Mouse (Mus musculus): ENCODE measurements at regions not wholly inside any gene's neighbourhood (a gene's known extent, or its start where the extent isn't known, plus 50 kb on each side); places are given as distances from the start of the nearest gene placed in this dataset.

DNA sequence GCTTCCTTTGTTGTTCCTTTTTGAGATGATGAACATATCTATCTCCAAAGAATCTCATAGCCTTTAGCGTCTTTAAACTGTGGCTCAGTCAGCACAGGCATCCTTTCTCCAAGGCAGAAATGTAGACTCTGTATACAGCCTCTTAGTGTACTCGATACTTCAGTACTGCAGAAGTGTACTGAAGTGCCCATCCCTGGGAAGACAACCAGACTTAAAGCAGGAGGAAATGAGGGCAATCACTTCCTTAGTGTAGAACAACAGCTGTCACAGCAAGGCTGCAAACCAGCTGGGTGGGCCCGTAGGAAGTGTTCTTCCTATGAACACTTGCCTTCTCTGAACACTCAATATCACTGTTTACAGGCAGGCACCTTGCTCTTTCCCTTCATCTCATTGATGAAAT, 110.5 kb upstream of the Alg10b start:
- H3K9ac ChIP-seq (ENCODE audit: low read depth, low read length), result no peak overlapping the region
- H3K9me3 ChIP-seq (ENCODE audit: control insufficient read depth, low read length), result no peaks in the 10 kb centered on the region
- H3K27ac ChIP-seq (replicated peaks; ENCODE audit: low read depth, low read length), result no peak overlapping the region
- no peak overlapping the region for H3K4me3 ChIP-seq (ENCODE audit: low read depth, low read length)
- H3K4me2 ChIP-seq (ENCODE audit: low read depth, low read length), result no peak overlapping the region
- ATAC-seq (ENCODE audit: low read depth), result no peak
- WGBS, result 67% methylated on average over 3 of the region's 3 CpGs
- H3K4me1 ChIP-seq (ENCODE audit: control insufficient read depth, insufficient read depth, low read length), result no peaks in the 10 kb centered on the region
- H3K27me3 ChIP-seq (replicated peaks; ENCODE audit: control insufficient read depth, insufficient read depth, low read length), result no peaks in the 10 kb centered on the region
- H3K36me3 ChIP-seq (ENCODE audit: control insufficient read depth, insufficient read depth, low read length), result no peaks in the 10 kb centered on the region
- no peak for DNase-seq (ENCODE audit: low spot score)

DNA sequence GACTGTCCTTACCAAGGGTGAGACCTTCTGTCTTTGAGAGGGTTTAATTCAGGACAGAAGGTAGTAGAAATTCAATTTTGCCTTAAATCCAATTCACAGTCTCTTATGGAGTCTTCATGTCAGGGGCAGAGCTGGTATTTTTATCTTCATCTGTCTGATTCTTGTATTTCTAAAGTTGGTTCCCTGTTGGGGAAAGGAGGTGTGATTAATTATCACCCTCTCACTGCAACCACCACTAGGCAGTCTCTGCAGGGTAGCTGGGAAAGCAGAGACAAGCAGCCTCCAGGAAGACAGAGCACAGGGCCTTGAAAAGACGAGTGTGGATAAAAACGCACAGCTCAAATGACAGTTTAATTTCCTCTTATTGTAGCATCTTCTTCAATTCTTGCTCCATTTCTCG, 104.4 kb upstream of the Alg10b start:
- H3K36me3 ChIP-seq (ENCODE audit: control insufficient read depth, insufficient read depth, low read length), result no peaks in the 10 kb centered on the region
- no peak overlapping the region for H3K4me2 ChIP-seq (ENCODE audit: low read depth, low read length)
- no peaks in the 10 kb centered on the region for H3K9me3 ChIP-seq (ENCODE audit: control insufficient read depth, low read length)
- H3K4me3 ChIP-seq (ENCODE audit: low read depth, low read length), result no peak overlapping the region
- WGBS, result 69% methylated on average over 3 of the region's 3 CpGs
- no peak overlapping the region for H3K27ac ChIP-seq (replicated peaks; ENCODE audit: low read depth, low read length)
- no peaks in the 10 kb centered on the region for H3K27me3 ChIP-seq (replicated peaks; ENCODE audit: control insufficient read depth, insufficient read depth, low read length)
- no peak overlapping the region for H3K9ac ChIP-seq (ENCODE audit: low read depth, low read length)
- no peak for ATAC-seq (ENCODE audit: low read depth)
- no peak for DNase-seq (ENCODE audit: low spot score)
- no peaks in the 10 kb centered on the region for H3K4me1 ChIP-seq (ENCODE audit: control insufficient read depth, insufficient read depth, low read length)

DNA sequence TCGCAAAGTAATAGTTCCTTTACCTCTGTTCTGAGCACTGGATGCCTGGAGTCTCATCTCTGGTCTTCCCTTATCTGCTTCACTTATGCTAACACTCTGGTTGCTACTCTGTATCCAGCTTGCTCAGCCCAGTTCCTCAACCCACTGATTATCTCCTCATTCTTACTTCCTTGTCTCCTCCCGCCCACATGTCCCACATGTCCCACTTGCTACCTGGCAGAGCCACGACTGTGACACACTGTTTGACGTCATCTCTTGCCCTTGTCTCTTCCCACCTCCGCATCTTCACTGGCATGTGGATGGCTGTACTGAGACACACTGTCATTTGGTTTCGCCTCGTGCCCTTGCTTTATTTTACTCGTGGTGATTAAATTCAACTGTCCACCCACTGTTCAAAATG, 100.1 kb upstream of the Alg10b start:
- no peaks in the 10 kb centered on the region for H3K9me3 ChIP-seq (ENCODE audit: control insufficient read depth, low read length)
- no peak overlapping the region for H3K4me2 ChIP-seq (ENCODE audit: low read depth, low read length)
- no peak for ATAC-seq (ENCODE audit: low read depth)
- 88% methylated on average over 8 of the region's 8 CpGs for WGBS
- H3K4me3 ChIP-seq (ENCODE audit: low read depth, low read length), result no peak overlapping the region
- H3K4me1 ChIP-seq (ENCODE audit: control insufficient read depth, insufficient read depth, low read length), result no peaks in the 10 kb centered on the region
- H3K27me3 ChIP-seq (replicated peaks; ENCODE audit: control insufficient read depth, insufficient read depth, low read length), result no peaks in the 10 kb centered on the region
- DNase-seq (ENCODE audit: low spot score), result no peak
- H3K9ac ChIP-seq (ENCODE audit: low read depth, low read length), result no peak overlapping the region
- H3K36me3 ChIP-seq (ENCODE audit: control insufficient read depth, insufficient read depth, low read length), result no peaks in the 10 kb centered on the region
- no peak overlapping the region for H3K27ac ChIP-seq (replicated peaks; ENCODE audit: low read depth, low read length)

- Histone ChIP-seq H3K4me1 (ENCODE audit: control insufficient read depth, insufficient read depth, low read length) (no peaks in the 10 kb centered on the region), H3K4me2 (ENCODE audit: low read depth, low read length) (no peak overlapping the region), H3K27ac (replicated peaks; ENCODE audit: low read depth, low read length) (no peak overlapping the region), H3K4me3 (ENCODE audit: low read depth, low read length) (no peak overlapping the region), H3K9ac (ENCODE audit: low read depth, low read length) (no peak overlapping the region), H3K9me3 (ENCODE audit: control insufficient read depth, low read length) (no peaks in the 10 kb centered on the region), H3K36me3 (ENCODE audit: control insufficient read depth, insufficient read depth, low read length) (no peaks in the 10 kb centered on the region), H3K27me3 (replicated peaks; ENCODE audit: control insufficient read depth, insufficient read depth, low read length) (no peaks in the 10 kb centered on the region)
- ATAC-seq (ENCODE audit: low read depth), result no peak
- WGBS, result 70% methylated on average over 8 of the region's 8 CpGs
- no peak for DNase-seq (ENCODE audit: low spot score)
These were observed 99.0 kb upstream of the Alg10b start for GRCm38 (mm10) chr15:90125146-90125545.

GRCm38 (mm10) chr15:90131777-90132176, 92.3 kb upstream of the Alg10b start:
- Histone ChIP-seq H3K9me3 (ENCODE audit: control insufficient read depth, low read length) (no peaks in the 10 kb centered on the region), H3K4me3 (ENCODE audit: low read depth, low read length) (no peak overlapping the region), H3K27me3 (replicated peaks; ENCODE audit: control insufficient read depth, insufficient read depth, low read length) (no peaks in the 10 kb centered on the region), H3K4me1 (ENCODE audit: control insufficient read depth, insufficient read depth, low read length) (no peaks in the 10 kb centered on the region), H3K27ac (replicated peaks; ENCODE audit: low read depth, low read length) (no peak overlapping the region), H3K4me2 (ENCODE audit: low read depth, low read length) (no peak overlapping the region), H3K9ac (ENCODE audit: low read depth, low read length) (no peak overlapping the region), H3K36me3 (ENCODE audit: control insufficient read depth, insufficient read depth, low read length) (no peaks in the 10 kb centered on the region)
- WGBS, result 86% methylated on average over 5 of the region's 5 CpGs
- DNase-seq (ENCODE audit: low spot score) (no peak), ATAC-seq (ENCODE audit: low read depth) (no peak)

- H3K27ac ChIP-seq (replicated peaks; ENCODE audit: low read depth, low read length), result no peak overlapping the region
- no peak for ATAC-seq (ENCODE audit: low read depth)
- no peaks in the 10 kb centered on the region for H3K27me3 ChIP-seq (replicated peaks; ENCODE audit: control insufficient read depth, insufficient read depth, low read length)
- no peak overlapping the region for H3K4me2 ChIP-seq (ENCODE audit: low read depth, low read length)
- 65% methylated on average over 5 of the region's 5 CpGs for WGBS
- DNase-seq (ENCODE audit: low spot score), result no peak
- no peaks in the 10 kb centered on the region for H3K9me3 ChIP-seq (ENCODE audit: control insufficient read depth, low read length)
- no peak overlapping the region for H3K4me3 ChIP-seq (ENCODE audit: low read depth, low read length)
- H3K4me1 ChIP-seq (ENCODE audit: control insufficient read depth, insufficient read depth, low read length), result no peaks in the 10 kb centered on the region
- H3K36me3 ChIP-seq (ENCODE audit: control insufficient read depth, insufficient read depth, low read length), result no peaks in the 10 kb centered on the region
- H3K9ac ChIP-seq (ENCODE audit: low read depth, low read length), result no peak overlapping the region
These were observed 83.1 kb upstream of the Alg10b start for GRCm38 (mm10) chr15:90140966-90141365.

DNA sequence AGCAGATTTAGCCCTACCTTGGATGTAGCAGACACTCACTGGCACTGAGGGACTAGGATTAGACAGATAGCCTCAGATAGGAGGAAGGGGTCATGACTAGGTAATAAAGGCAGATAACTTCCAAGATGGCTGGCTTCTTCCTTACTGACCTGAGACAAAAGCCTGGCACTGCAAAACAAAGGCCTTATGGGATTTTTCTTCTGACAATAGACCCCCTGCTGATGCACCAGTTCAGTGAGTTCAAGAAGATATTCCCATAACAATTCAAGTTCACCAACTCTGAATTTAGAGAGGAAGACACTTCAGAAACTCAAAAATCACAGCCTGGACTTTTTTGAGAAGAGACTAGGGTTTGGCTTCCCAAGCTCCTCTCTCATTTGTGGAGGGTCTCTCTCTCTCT, 75.4 kb upstream of the Alg10b start:
- DNase-seq (ENCODE audit: low spot score) (no peak), ATAC-seq (ENCODE audit: low read depth) (no peak)
- H3K27me3 ChIP-seq (replicated peaks; ENCODE audit: control insufficient read depth, insufficient read depth, low read length), result no peaks in the 10 kb centered on the region
- H3K27ac ChIP-seq (replicated peaks; ENCODE audit: low read depth, low read length), result no peak overlapping the region
- no peaks in the 10 kb centered on the region for H3K36me3 ChIP-seq (ENCODE audit: control insufficient read depth, insufficient read depth, low read length)
- H3K4me2 ChIP-seq (ENCODE audit: low read depth, low read length), result no peak overlapping the region
- no peak overlapping the region for H3K9ac ChIP-seq (ENCODE audit: low read depth, low read length)
- no peaks in the 10 kb centered on the region for H3K9me3 ChIP-seq (ENCODE audit: control insufficient read depth, low read length)
- no peaks in the 10 kb centered on the region for H3K4me1 ChIP-seq (ENCODE audit: control insufficient read depth, insufficient read depth, low read length)
- H3K4me3 ChIP-seq (ENCODE audit: low read depth, low read length), result no peak overlapping the region

GRCm38 (mm10) chr15:90153821-90154560, 70.1 kb upstream of the Alg10b start:
- no peaks in the 10 kb centered on the region for H3K4me1 ChIP-seq (ENCODE audit: control insufficient read depth, insufficient read depth, low read length)
- no peaks in the 10 kb centered on the region for H3K27me3 ChIP-seq (replicated peaks; ENCODE audit: control insufficient read depth, insufficient read depth, low read length)
- ATAC-seq (ENCODE audit: low read depth), result no peak
- no peaks in the 10 kb centered on the region for H3K9me3 ChIP-seq (ENCODE audit: control insufficient read depth, low read length)
- no peak overlapping the region for H3K27ac ChIP-seq (replicated peaks; ENCODE audit: low read depth, low read length)
- H3K4me2 ChIP-seq (ENCODE audit: low read depth, low read length), result no peak overlapping the region
- 81% methylated on average over 10 of the region's 10 CpGs for WGBS
- H3K9ac ChIP-seq (ENCODE audit: low read depth, low read length), result no peak overlapping the region
- H3K4me3 ChIP-seq (ENCODE audit: low read depth, low read length), result no peak overlapping the region
- no peak for DNase-seq (ENCODE audit: low spot score)
- no peaks in the 10 kb centered on the region for H3K36me3 ChIP-seq (ENCODE audit: control insufficient read depth, insufficient read depth, low read length)

All from embryonic facial prominence, embryonic 14.5 days (tissue).